Mouse (Mus musculus): ENCODE results near the gene Ppp1r17.

Gene Ppp1r17

DNA sequence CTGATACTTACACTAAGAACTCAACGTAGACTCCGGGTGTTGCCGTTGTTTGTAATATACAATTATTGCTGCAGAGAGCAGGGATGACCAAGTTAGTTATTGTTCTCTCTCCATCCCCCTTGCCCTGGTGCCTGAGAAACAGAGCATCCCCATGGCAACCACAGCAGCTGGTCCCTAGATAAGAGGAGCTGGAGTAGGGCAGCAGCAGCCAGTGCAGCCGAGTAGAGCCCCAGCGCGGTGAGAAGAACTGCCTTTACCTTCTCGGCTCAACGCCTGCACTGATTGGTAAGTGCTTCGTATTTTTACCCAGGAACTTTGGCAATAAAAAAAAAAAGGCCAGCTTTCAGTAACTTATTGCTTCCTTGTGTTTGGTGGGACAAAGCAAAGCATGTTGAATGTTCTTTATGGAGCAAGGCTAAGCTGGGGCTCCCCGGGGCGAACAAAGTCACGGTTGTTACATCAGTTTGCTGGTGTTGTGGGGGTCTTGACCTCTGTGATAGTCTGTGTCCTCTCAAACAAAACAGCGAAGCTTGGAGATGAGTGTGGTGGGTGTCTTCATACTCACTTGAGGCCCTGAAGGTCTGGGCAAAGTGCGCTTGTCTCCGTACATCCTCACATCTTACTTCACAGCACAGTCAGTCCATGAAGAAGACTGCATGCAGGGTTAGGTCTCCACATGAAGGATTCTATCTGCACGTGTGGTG is at the start of gene Ppp1r17:
Gene Ppp1r17, plus strand, starts transcription at position 207 of the 704 bp plus-strand sequence.
- in situ Hi-C loops (cut with MboI; ENCODE audit: low sequenced_read_pairs): no loop called here

DNA sequence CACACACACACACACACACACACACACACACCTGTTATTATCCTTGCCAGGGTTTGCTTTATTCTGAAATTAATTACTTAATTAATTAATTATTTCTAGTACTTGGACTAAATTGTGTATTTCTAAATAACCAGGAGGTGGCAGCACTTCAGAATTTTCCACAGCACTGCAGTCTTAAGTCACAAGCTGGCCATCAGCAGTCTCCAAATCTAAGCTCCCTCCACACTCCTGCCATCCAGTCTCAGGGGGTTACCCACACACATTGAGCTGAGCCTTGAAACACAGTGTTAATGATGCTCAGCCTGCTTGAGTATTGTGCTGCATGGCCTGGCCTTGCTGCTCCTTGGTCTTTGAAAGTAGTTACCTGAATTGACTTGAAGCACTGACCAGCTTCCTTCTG is 44.3 kb upstream of the Ppp1r17 start:
- in situ Hi-C loops (cut with MboI; ENCODE audit: low sequenced_read_pairs): no loop called here

DNA sequence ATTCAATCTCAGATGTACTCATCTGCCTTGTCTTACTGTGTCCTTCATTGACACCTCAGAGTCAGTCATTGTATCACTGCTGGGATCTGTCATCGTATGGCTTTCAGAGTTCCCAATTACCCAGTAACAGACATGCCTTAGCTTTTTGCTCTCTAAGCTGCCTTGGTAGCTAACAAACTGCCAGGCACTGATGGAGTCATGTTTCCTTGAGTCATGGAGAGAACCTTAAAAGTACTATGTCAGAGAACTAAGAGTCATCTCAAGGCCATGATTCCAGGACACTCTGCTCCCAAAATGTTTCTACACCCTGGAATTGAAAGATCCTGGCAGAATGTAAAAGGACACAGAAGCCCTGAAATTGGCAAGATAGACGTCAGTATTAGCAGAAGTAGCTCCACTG is 37.5 kb upstream of the Ppp1r17 start:
- in situ Hi-C loops (cut with MboI; ENCODE audit: low sequenced_read_pairs): no loop called here

DNA sequence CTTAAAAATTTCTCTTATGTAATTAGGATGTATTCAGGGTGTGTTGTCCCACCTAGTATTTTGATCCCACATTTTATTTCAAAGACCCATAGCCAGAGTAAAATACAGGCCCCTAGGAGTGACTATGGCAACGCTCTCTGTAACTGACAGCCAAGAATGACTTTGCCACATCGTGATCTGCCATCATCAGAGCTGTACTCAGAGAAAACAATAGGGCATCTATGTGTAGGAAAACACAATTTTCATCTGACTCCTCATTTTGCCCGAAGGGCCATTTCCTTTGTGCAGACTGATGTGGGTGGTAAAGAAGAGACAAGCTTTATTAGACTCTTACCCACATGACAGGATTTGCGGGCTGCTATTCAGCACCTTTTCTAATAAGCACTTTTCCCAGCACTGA is 8.6 kb upstream of the Ppp1r17 start:
- in situ Hi-C loops (cut with MboI; ENCODE audit: low sequenced_read_pairs): no loop called here

DNA sequence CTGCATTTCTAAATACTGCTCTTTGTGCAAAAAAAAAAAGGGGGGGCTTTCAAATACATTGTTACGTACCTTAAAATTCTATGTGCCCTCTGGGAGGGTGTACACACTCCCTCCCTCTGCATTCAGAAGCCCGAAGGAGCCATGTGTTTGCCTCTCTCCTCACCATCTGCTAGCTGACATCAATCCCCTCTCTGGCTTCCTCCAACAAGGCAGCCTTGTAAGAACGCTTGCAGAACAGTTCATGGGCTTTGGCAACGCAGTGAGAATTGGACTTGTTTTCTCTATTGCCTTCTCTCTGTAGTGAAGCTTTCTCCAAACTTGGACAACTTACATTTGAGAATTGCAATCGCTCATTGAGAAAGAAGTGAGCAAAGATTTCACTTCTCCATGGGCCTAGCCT is 4.9 kb upstream of the Ppp1r17 start:
- in situ Hi-C loops (cut with MboI; ENCODE audit: low sequenced_read_pairs): no loop called here

DNA sequence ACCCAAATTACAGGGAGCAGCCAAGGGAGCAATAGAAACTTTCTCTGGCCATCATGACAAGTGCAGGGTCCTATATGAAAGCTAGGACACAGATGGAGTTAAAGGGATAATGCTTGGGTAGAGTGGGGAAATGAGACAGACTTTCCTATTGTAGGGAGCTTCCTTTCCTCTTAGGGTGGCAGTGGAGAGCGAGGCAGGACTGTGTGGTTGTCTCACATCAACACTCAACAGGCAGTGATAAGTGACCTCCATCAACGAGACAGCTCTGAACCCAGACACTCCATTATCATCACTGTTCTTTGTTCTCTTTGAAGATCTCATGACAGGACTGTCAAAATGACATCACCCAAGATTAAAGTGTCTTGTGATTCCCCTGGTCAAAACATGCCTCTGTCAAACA is 2.3 kb downstream of the Ppp1r17 start:
- in situ Hi-C loops (cut with MboI; ENCODE audit: low sequenced_read_pairs): no loop called here

DNA sequence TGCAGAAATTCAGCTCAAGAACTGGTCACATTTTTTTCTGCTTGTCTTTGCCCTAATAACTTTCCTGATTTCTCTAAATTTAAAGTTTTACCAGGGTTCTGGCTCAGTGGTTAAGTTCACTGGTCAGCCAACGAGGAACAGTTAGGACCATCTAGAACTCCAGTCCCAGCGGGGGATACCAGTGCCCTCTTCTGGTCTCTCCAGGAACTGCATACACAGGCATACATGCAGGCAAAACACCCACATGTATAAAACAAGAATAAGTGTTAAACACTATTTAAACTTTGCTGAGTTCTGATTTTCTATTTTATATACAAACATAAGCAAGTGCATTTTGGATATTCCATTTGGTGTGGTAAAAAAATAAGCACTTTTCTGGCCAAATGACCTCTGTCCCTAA is 8.2 kb downstream of the Ppp1r17 start:
- in situ Hi-C loops (cut with MboI; ENCODE audit: low sequenced_read_pairs): no loop called here

DNA sequence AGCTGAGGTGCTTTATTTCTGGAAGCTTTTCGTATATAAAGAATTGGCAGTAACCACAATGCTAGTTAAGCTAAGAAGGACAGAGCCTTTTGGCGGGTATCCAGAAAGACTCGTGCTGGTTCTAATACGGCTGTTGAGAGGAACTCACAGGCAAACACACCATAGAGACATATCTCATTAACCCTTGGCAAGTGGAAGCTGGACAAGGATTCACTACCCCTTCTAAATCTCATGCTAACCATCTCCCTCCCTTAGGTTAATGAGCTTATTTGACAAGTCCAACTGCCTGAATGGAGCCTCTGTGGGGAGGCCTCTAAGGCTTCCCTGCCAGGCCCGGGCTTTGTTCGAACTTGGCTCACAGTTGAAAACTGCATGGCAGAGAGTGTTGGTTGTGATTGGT is 10.0 kb downstream of the Ppp1r17 start:
- in situ Hi-C loops (cut with MboI; ENCODE audit: low sequenced_read_pairs): no loop called here

DNA sequence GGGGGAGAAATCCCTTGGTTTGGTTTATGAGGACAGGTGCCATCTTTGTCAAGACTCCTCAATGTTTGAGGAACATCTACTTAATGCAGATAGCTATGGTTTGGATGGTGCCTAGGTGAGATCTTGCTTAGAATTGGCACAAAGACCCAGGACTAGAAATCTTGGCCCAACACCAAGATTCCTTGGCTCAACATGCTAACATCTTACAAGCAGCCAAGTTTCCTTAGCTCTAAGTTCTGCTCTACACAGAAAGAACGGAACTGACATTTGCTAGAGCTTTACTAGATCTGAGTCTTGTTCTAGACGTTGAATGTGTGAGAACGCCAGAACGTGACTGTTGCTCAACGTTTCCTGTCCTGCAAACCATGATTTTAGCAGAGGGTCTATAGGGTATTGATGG is 10.7 kb downstream of the Ppp1r17 start:
- in situ Hi-C loops (cut with MboI; ENCODE audit: low sequenced_read_pairs): no loop called here

DNA sequence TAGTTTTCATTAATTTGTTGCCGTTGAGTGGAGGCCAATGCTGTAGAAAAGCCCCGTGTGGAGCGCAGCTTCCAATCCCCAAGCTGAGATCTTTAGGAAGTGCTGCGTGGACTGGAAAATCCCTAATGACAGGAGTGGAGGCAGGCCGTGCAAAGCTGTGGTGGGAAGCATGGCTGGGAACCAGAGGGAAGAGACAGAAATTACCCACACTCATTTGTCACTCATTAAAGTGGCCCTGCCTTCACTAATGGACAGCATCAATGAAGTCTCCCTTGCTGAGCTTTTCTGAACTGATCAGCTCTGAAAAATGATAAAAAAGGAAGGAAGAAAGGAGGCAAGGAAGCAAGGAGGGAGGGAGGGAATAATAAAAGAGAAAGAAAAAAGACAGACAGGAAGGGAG is 12.7 kb downstream of the Ppp1r17 start:
- in situ Hi-C loops (cut with MboI; ENCODE audit: low sequenced_read_pairs): no loop called here

DNA sequence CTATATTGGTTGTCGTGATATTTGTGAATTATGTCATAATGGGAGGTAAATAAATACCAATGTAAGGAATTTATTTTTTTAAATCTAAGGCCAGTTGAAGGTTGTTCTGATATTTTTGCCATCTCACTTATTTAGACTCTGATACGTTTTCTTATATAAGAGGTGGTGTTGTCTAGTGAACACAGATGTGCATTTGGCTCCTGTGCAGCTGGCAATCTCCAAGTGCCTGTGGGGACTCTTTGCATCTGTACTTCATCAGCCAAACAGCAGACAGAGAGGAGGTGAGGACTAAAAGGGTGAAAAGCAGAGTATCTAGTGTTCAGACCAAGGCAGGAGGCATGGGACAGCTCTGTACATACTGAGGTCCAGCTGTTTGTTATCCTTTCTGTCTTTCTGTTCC is 14.9 kb downstream of the Ppp1r17 start:
- in situ Hi-C loops (cut with MboI; ENCODE audit: low sequenced_read_pairs): no loop called here

DNA sequence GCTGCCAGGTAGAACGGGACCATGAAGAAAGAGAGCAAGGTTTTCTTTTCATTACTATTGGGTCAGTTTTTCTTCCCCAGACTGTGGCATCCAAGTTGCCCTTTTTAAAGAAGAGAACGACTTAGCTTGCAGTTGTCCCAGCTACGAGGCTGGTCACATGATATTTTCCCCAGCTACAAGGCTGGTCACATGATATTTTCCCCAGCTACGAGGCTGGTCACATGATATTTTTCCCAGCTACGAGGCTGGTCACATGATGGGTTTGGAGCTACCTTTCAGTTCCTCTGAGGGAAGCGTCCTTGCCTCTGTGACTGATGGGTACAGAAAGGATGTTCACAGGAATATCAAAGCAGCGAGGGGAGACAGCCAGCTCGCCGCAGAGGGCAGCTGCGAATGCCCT is 17.8 kb downstream of the Ppp1r17 start:
- in situ Hi-C loops (cut with MboI; ENCODE audit: low sequenced_read_pairs): no loop called here

DNA sequence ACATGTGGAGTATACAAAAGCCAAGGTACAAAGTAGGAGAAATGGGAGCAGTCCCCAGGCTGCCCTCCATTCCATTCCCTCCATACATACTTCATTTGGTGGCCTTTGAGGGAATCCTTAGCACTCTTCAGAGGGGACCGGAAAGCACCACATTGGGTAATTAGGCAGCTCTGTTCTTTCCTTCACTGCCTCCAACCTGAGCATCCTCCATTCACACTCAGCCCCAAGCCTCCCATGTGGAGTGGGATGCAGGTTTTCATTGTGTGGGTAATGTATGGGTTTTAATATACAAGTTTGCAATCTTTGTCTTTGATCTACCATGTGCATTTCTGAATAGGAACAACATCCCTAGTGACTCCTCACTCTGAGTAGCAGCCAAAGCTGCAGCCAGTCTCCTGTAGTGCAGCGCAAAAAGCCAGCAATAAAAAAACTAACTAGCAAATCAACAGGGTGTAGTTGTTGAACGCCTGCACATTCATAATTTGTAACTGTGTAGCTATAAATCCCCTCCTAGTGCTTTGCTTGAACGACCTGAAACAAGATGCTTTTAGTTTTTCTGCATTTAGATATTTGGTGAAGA is 22.3 kb downstream of the Ppp1r17 start:
- in situ Hi-C loops (cut with MboI; ENCODE audit: low sequenced_read_pairs): no loop called here

DNA sequence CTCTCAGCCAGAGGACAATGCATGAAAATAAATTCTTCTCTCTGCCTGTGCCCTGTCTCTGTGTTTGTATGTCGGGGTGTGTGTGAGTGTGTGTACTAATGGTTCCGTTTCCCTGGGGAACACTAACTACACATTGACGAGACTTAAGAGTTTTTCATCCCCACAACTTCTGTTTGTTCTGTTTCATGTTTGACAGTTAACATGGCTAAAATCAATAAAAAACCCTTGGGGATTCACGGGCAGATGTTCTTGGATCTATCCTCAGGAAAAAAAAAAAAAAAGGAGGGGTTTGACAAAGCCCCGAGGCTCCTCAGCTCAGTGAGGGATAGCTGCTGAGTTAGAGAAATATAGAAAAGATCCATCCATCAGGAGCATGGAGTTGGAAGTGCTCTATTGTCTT is 27.0 kb downstream of the Ppp1r17 start:
- in situ Hi-C loops (cut with MboI; ENCODE audit: low sequenced_read_pairs): no loop called here

DNA sequence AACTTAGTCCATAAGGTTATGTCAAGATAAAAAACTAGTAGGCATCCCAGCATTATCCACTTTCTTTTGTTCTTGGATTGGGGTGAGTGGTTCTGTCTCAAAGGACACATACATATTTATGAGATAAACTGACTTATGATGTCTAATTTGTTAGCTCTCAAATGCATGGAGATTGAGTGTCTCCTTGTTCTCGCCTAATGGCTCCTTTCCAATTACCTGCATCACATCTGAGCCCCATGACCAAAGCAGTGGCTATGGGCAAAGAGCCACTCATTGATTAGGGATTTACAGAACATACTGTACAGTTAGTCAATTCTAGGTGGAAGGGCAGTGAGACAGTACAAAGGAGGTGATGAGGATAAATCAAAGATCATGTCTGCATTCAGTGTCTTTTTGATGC is 27.4 kb downstream of the Ppp1r17 start:
- in situ Hi-C loops (cut with MboI; ENCODE audit: low sequenced_read_pairs): no loop called here

DNA sequence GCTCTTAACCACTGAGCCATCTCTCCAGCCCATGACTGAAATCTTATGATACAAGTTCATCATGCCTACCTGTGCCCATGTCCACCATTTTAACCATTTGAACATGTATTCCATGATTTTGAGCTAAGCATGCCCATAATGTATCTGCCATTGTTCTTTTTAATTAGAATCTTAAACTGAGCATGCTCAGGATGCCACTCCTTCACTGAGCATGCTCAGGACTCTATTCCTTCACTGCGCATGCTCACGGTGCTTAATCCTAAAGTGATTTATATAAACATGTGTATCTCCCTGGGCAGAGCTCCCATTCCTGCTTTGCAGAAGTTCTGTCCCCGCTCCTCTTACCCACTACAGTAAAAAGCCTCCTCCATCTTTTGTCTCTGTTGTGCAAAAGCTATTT is 31.3 kb downstream of the Ppp1r17 start:
- in situ Hi-C loops (cut with MboI; ENCODE audit: low sequenced_read_pairs): no loop called here

DNA sequence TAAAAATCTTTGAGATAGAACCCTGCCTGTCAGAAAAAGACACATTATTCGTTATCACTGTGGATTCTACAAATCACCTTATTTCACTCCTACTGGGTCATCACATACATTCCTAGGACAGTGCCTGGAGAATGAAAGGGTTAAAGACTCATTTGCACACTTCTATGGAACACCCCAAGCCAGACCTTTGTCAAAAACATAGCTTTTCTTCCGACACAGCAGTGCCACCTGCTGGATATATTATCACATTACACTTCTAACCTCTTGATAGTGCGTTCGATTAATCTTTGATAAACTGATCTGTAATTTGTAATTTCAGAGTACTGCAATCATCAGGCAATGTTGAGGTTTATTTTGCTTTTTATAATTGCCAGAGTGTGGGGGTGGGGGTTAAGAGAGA is 31.8 kb downstream of the Ppp1r17 start:
- in situ Hi-C loops (cut with MboI; ENCODE audit: low sequenced_read_pairs): no loop called here

DNA sequence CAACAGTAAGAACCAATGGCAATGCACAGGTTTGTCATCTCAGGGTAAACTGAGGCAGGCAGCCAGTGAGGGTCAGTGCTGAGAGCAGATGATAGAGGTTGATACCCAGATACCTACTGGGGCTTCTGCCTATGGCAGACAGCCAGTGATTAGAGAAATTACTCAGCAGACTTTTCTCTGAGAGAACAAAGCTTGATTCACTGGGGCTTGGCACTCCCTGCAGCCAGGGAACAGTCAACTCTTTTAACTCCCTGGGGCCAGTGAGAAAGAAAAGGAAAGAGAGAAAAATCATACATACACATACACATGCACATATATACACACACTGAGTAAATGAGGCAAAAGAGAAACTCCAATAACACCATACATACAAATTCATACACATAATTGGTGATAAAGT is 46.4 kb downstream of the Ppp1r17 start:
- in situ Hi-C loops (cut with MboI; ENCODE audit: low sequenced_read_pairs): loop anchor here (10.0 to 25.0 kb wide), 2 partner anchors 411 to 549 kb away; no protein-coding TSS in a partner anchor

DNA sequence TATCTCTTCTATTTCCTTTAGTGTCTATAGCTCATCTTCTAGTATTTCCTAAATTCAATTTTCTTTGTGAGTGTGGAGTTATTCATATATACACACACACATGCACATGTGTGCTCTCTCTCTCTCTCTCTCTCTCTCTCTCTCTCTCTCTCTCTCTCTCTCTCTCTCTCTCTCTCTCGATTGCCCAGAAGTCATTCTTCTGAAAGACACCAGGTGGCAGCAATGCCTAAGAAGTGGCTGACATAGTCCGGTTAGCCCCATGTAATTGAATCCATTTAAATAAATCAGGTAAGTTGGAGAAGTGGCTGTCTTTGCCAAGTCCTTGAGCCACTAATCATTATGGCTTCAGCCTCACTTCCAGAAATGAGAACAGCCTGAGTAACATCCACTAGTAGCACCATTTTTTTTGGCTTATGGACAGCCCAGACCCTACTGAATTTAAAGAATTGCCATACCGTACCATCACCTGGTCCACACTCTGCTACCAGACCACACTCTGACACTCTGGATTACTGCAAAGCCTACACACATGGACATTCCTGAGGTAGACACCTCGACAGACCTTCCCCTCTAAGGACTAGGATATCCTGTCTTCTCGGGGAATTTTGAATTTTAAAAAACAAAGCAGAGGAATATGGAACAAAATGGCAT is 49.5 kb downstream of the Ppp1r17 start:
- in situ Hi-C loops (cut with MboI; ENCODE audit: low sequenced_read_pairs): loop anchor here (10.0 to 25.0 kb wide), 2 partner anchors 408 to 546 kb away; no protein-coding TSS in a partner anchor

DNA sequence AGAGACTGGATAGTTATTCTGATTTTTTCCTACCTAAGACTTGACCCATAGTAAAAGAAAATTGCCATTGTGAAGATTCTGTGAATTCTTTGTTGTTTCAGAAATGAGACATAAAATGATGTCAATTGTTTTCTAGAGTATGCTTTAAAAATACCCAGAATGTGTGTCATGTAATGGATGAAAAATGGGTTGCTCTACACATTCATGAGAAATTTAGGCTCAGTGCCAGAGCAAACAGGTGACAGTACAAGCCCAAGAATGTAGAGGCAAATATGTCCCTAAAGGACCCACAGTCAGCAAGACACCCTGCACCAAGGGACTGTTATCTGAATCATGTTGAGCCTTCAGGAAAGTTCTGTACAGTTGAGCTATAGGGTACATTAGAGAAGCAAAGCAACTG is 51.2 kb downstream of the Ppp1r17 start:
- in situ Hi-C loops (cut with MboI; ENCODE audit: low sequenced_read_pairs): loop anchor here (10.0 to 25.0 kb wide), 2 partner anchors 406 to 544 kb away; no protein-coding TSS in a partner anchor

DNA sequence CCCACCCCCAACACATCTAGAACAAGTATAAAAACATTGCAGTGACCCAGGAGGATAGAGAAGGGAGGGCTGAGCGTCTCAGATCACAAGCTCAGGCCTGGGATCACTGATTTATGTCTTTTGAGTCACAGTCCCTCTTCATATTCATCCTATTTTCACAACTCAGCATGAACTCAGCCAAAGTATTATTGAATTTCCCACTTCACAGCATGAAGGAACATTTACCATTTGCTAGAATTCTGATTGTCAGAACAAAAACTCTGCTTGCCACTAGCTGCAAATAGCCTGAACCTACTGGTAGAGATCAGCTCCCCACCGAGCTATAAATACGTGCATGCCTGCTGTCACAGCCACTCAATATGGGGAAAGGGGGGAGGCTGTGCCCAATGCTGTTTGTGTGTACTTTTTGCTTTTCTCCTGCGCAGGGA is 59.1 kb downstream of the Ppp1r17 start:
- in situ Hi-C loops (cut with MboI; ENCODE audit: low sequenced_read_pairs): no loop called here

Measured in CH12F3 (cell line).